Mouse (Mus musculus) C2C12 (cell line): ENCODE measurements around the gene Olfr571.

ENCODE experiments used
- CTCF ChIP-seq: IDR thresholded peaks from one replicate; pipeline ENCODE4 v1.5.1; 2011; ENCODE audit not compliant: control insufficient read depth, insufficient read depth, insufficient read length
- MAX ChIP-seq: IDR thresholded peaks from one replicate; pipeline ENCODE4 v1.6.1; 2011; ENCODE audit warnings: mild to moderate bottlenecking, control low read depth
- USF1 ChIP-seq: IDR thresholded peaks from one replicate; pipeline ENCODE4 v1.6.1; 2011; ENCODE audit warnings: low read depth, mild to moderate bottlenecking, control low read depth, moderate library complexity

DNA sequence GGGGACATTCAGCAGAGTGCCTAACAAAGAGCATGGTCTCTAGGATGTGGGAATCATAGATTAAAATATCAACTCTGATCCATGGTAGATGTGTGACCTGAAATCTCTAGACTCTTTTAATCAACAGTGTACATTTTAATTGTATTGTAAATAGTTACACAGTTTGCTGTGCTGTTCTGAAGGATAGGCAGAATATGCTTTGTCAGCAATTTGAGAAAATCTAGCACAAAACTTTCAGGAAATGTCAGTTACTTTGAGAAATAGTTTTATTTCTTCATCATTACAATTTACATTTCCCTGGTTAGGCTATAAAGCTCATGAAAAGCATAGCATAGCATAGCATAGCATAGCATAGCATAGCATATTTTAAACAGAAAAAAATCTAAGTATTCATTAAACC lies 61.5 kb downstream of the Olfr571 start:
- TF ChIP-seq CTCF (no peak), USF1 (no peak), MAX (no peak)
